Comparison of ENCODE assay signal across 10 mouse cellular contexts in the genomic region with DNA sequence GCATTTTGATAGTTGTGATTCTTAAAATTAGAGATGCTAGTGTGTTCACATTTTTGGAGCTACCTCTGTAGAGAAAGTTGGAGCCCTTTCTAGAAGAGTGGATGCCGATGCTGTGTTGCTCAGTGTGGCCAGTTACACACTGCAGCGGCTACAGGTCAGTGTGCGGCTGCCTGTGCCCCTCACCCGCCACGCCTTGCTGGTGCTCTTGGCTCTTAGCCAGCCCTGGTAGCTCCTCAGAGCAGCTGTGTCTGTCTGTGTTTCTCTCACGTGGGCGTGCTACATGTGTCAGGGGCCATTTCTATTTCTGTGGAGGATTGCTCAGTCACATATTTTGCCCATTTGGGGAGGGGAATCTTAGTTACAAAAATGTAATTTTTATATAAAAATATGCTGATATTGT. TPM values are rescaled to one million over a fixed set of nuclear protein-coding genes. Genes with fewer than 3 reads are reported as not detected.
DNase-seq lines count a peak whose midpoint lies in the region; ATAC-seq lines count a peak whose summit lies in the region.
"Had no signal": no experiment of that assay in that cellular context is flagged by ENCODE, and none has a peak within 500 bp of the region (broad histone marks: within the 10 kb centered on the region; RNA-seq: fewer than 3 reads in every experiment).

No protein-coding gene starts in this region.

- no peak overlapping the region for H3K9ac ChIP-seq in limb, embryonic 11.5 days (ENCODE audit: low read length)
- no peak overlapping the region; the same call in 1 of the 2 replicates for H3K9ac ChIP-seq in forebrain, embryonic 14.5 days (ENCODE audit: low read length)
- no peak overlapping the region for H3K9ac ChIP-seq in midbrain, embryonic 12.5 days (replicated peaks)
- H3K9ac ChIP-seq: liver, embryonic 15.5 days had no signal

- 67% methylated on average over 7 of the region's 7 CpGs for WGBS in limb, embryonic 11.5 days
- WGBS in limb, embryonic 10.5 days, result 90% methylated on average over 7 of the region's 7 CpGs
- 34% methylated on average over 7 of the region's 7 CpGs for WGBS in forebrain, embryonic 14.5 days
- 64% methylated on average over 7 of the region's 7 CpGs for WGBS in midbrain, embryonic 12.5 days

- H3K4me1 ChIP-seq in limb, embryonic 11.5 days (ENCODE audit: control insufficient read depth, insufficient read depth, low read length), result peaks cover 4% of the 10 kb centered on the region; the same call in 1 of the 2 replicates
- peaks cover 14% of the 10 kb centered on the region for H3K4me1 ChIP-seq in limb, embryonic 10.5 days
- H3K4me1 ChIP-seq in forebrain, embryonic 14.5 days (ENCODE audit: control insufficient read depth, insufficient read depth, low read length), result peaks cover 5% of the 10 kb centered on the region
- H3K4me1 ChIP-seq in midbrain, embryonic 12.5 days, result peaks cover 3% of the 10 kb centered on the region; the same call in 1 of the 2 replicates
- H3K4me1 ChIP-seq: liver, embryonic 15.5 days had no signal

- no peak overlapping the region for H3K4me3 ChIP-seq in limb, embryonic 11.5 days (ENCODE audit: low read depth, low read length)
- no peak overlapping the region for H3K4me3 ChIP-seq in limb, embryonic 10.5 days
- no peak overlapping the region for H3K4me3 ChIP-seq in forebrain, embryonic 14.5 days (ENCODE audit: low read depth, low read length)
- H3K4me3 ChIP-seq in midbrain, embryonic 12.5 days, result no peak overlapping the region
- H3K4me3 ChIP-seq: liver, embryonic 15.5 days had no signal

- H3K9me3 ChIP-seq in limb, embryonic 11.5 days (ENCODE audit: control insufficient read depth, low read length), result no peaks in the 10 kb centered on the region
- H3K9me3 ChIP-seq in limb, embryonic 10.5 days (replicated peaks), result no peaks in the 10 kb centered on the region
- H3K9me3 ChIP-seq in forebrain, embryonic 14.5 days (replicated peaks; ENCODE audit: control insufficient read depth, low read length), result no peaks in the 10 kb centered on the region
- no peaks in the 10 kb centered on the region for H3K9me3 ChIP-seq in midbrain, embryonic 12.5 days
- H3K9me3 ChIP-seq: liver, embryonic 15.5 days had no signal

- H3K27ac ChIP-seq in limb, embryonic 11.5 days (replicated peaks; ENCODE audit: low read depth, low read length), result no peak overlapping the region
- H3K27ac ChIP-seq in limb, embryonic 10.5 days, result no peak overlapping the region
- H3K27ac ChIP-seq in forebrain, embryonic 14.5 days (ENCODE audit: low read depth, low read length), result no peak overlapping the region
- H3K27ac ChIP-seq in midbrain, embryonic 12.5 days (replicated peaks), result no peak overlapping the region
- H3K27ac ChIP-seq: liver, embryonic 15.5 days had no signal

- no peak overlapping the region for H3K4me2 ChIP-seq in limb, embryonic 11.5 days (ENCODE audit: low read depth, severe bottlenecking)
- no peak overlapping the region for H3K4me2 ChIP-seq in forebrain, embryonic 14.5 days (ENCODE audit: low read length)
- H3K4me2 ChIP-seq in midbrain, embryonic 12.5 days (replicated peaks), result no peak overlapping the region
- H3K4me2 ChIP-seq: liver, embryonic 15.5 days had no signal

- peak; percentile 11 for DNase-seq in embryo, embryonic 10 days (ENCODE audit: low spot score)
- DNase-seq in embryo, embryonic 9.5 days (ENCODE audit: extremely low spot score), result no peak
- peak; percentile 43 for DNase-seq in limb, embryonic 11.5 days (ENCODE audit: low spot score)
- no peak for DNase-seq in limb, embryonic 10.5 days (ENCODE audit: low spot score)
- DNase-seq in forebrain, embryonic 14.5 days (ENCODE audit: low spot score), result peak; percentile 61
- no peak for DNase-seq in frontal cortex, postnatal 25 days (ENCODE audit: low spot score in 2 of 2)
- no peak for DNase-seq in spleen, postnatal 4 days (ENCODE audit: low spot score in 2 of 2)

- H3K36me3 ChIP-seq in limb, embryonic 11.5 days (ENCODE audit: control insufficient read depth, insufficient read depth, low read length), result no peaks in the 10 kb centered on the region; the same call in 1 of the 2 replicates
- H3K36me3 ChIP-seq in limb, embryonic 10.5 days, result peaks cover 26% of the 10 kb centered on the region
- peaks cover 10% of the 10 kb centered on the region for H3K36me3 ChIP-seq in forebrain, embryonic 14.5 days (ENCODE audit: control insufficient read depth, insufficient read depth, low read length)
- peaks cover 20% of the 10 kb centered on the region for H3K36me3 ChIP-seq in midbrain, embryonic 12.5 days

- no peaks in the 10 kb centered on the region for H3K27me3 ChIP-seq in limb, embryonic 11.5 days (ENCODE audit: control insufficient read depth, insufficient read depth, low read length)
- no peaks in the 10 kb centered on the region for H3K27me3 ChIP-seq in limb, embryonic 10.5 days (ENCODE audit: low read depth, poor library complexity, severe bottlenecking)
- no peaks in the 10 kb centered on the region for H3K27me3 ChIP-seq in forebrain, embryonic 14.5 days (replicated peaks; ENCODE audit: control insufficient read depth, insufficient read depth, low read length)
- no peaks in the 10 kb centered on the region for H3K27me3 ChIP-seq in midbrain, embryonic 12.5 days
- H3K27me3 ChIP-seq: CH12.LX; liver, embryonic 15.5 days had no signal

- ATAC-seq in limb, embryonic 11.5 days (ENCODE audit: insufficient number of reproducible peaks, low FRiP score, low TSS enrichment, low read depth), result 0 out of 2 replicates have a peak, but pooled peaks have one; percentile 42
- peak; percentile 54; the same call in 1 of the 2 replicates for ATAC-seq in forebrain, embryonic 14.5 days
- ATAC-seq in midbrain, embryonic 12.5 days (ENCODE audit: low FRiP score, low read depth), result 0 out of 2 replicates have a peak, but pooled peaks have one; percentile 34

RNA-seq across cellular contexts. Expression of a gene that starts 20.5 kb away (rescaled TPM):
- polyA plus RNA-seq in limb, embryonic 11.5 days (2014; fragmentation: Nextera tagmentation; extraction: Ambion mirVana), result 0.05 TPM in 1 of 2 replicates, not detected in the other
- polyA plus RNA-seq in limb, embryonic 10.5 days (2016; fragmentation: Nextera tagmentation; extraction: Ambion mirVana), result 0.08 TPM in 1 of 2 replicates, not detected in the other
- polyA plus RNA-seq in forebrain, embryonic 14.5 days (2014; fragmentation: Nextera tagmentation; extraction: Ambion mirVana), result 0.72 and 1.7 TPM in 2 replicates
- 0.71 and 1.5 TPM in 2 replicates for polyA plus RNA-seq in midbrain, embryonic 12.5 days (2016; fragmentation: Nextera tagmentation; extraction: Ambion mirVana)

RNA-seq across cellular contexts. Expression of a gene that starts 54.9 kb away (rescaled TPM):
- 50.0 and 53.4 TPM in 2 replicates for polyA plus RNA-seq in limb, embryonic 11.5 days (2014; fragmentation: Nextera tagmentation; extraction: Ambion mirVana)
- polyA plus RNA-seq in limb, embryonic 10.5 days (2016; fragmentation: Nextera tagmentation; extraction: Ambion mirVana), result 40.7 and 46.8 TPM in 2 replicates
- 47.6 and 48.6 TPM in 2 replicates for polyA plus RNA-seq in forebrain, embryonic 14.5 days (2014; fragmentation: Nextera tagmentation; extraction: Ambion mirVana)
- 46.7 and 46.8 TPM in 2 replicates for polyA plus RNA-seq in midbrain, embryonic 12.5 days (2016; fragmentation: Nextera tagmentation; extraction: Ambion mirVana)

RNA-seq across cellular contexts. Expression of a gene that starts 55.1 kb away (rescaled TPM):
- polyA plus RNA-seq in limb, embryonic 11.5 days (2014; fragmentation: Nextera tagmentation; extraction: Ambion mirVana), result 38.7 and 40.3 TPM in 2 replicates
- polyA plus RNA-seq in limb, embryonic 10.5 days (2016; fragmentation: Nextera tagmentation; extraction: Ambion mirVana), result 40.1 and 42.9 TPM in 2 replicates
- 12.3 and 14.1 TPM in 2 replicates for polyA plus RNA-seq in forebrain, embryonic 14.5 days (2014; fragmentation: Nextera tagmentation; extraction: Ambion mirVana)
- polyA plus RNA-seq in midbrain, embryonic 12.5 days (2016; fragmentation: Nextera tagmentation; extraction: Ambion mirVana), result 27.3 and 31.7 TPM in 2 replicates

Comparison
In these comparisons a context has a peak if more than half of its experiments do, and no peak if none do; other contexts are left out.
1. DNase-seq: peak in embryo, embryonic 10 days (single experiment), limb, embryonic 11.5 days (single experiment) and forebrain, embryonic 14.5 days (single experiment); none in embryo, embryonic 9.5 days (single experiment), limb, embryonic 10.5 days (single experiment), frontal cortex, postnatal 25 days (0 of 2) and spleen, postnatal 4 days (0 of 2).
2. Peak in every context shown above with its lines, with median percentiles within 50 percentile points of each other: ATAC-seq.